Mouse (Mus musculus): ENCODE measurements around the gene Ube2g2.

DNA sequence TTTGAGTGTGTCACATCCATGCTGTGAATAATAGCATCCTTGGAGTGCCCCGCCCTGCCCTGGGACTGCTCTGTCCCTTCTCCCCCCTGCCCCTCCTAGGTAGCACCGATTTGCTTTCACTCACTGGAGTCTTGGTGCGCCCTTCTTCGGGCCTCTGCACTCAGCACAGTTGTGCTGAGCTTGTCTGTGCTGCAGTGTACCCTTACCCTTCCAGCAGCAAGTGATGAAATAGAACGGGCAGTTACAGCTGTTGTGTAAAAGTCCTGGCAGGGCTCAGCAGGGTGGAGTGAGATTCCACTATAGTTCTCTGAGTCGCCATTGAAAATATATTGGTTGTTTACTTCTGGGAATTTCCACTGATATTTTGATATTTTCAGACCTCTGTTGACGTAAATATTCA lies 4.0 kb downstream of the Ube2g2 start:
- no peak for TF ChIP-seq CTCF (IDR thresholded peaks at IDR 0.05; ENCODE audit: borderline replicate concordance, extremely low read depth, insufficient read depth, insufficient read length)
- TF ChIP-seq POLR2A (IDR thresholded peaks at IDR 0.05; ENCODE audit: borderline replicate concordance, extremely low read depth, insufficient read depth, insufficient read length, poor library complexity, severe bottlenecking) = no peak
